Mouse (Mus musculus): ENCODE measurements around the gene Pikfyve. TPM values are rescaled to one million over a fixed set of nuclear protein-coding genes. Genes with fewer than 3 reads are reported as not detected.
"Not testable (repeated sequence)": the region's sequence is repeated elsewhere in the genome, so short reads cannot be mapped to it uniquely, and the experiment has no call there.

Pikfyve gene
- polyA plus RNA-seq, 1 experiment from 2014 or later: 24.2 TPM

GRCm38 (mm10) chr1:65227681-65228080, 41.2 kb downstream of the Pikfyve start:
- H3K4me3 ChIP-seq (ENCODE audit: low read depth, low read length): no peak overlapping the region
- no peaks in the 10 kb centered on the region for H3K27me3 ChIP-seq (ENCODE audit: control insufficient read depth, insufficient read depth, low read length)
- H3K9ac ChIP-seq (ENCODE audit: low read length): no peak overlapping the region
- ATAC-seq (replicated peaks; ENCODE audit: low FRiP score) (no peak), DNase-seq (ENCODE audit: low spot score) (no peak)
- H3K27ac ChIP-seq (ENCODE audit: low read depth, low read length): no peak overlapping the region
- H3K9me3 ChIP-seq (ENCODE audit: control insufficient read depth, low read length): no peaks in the 10 kb centered on the region
- H3K36me3 ChIP-seq (ENCODE audit: control insufficient read depth, insufficient read depth, low read length): peaks cover 4% of the 10 kb centered on the region; the same call in 1 of the 2 replicates
- WGBS: 94% methylated on average over 2 of the region's 2 CpGs
- H3K4me2 ChIP-seq (ENCODE audit: low read depth, low read length, severe bottlenecking): no peak overlapping the region
- no peaks in the 10 kb centered on the region for H3K4me1 ChIP-seq (replicated peaks; ENCODE audit: control insufficient read depth, insufficient read depth, low read length)

GRCm38 (mm10) chr1:65229768-65230167, 43.3 kb downstream of the Pikfyve start:
- H3K9ac ChIP-seq (ENCODE audit: low read length); ATAC-seq (replicated peaks; ENCODE audit: low FRiP score); H3K27ac ChIP-seq (ENCODE audit: low read depth, low read length); H3K4me3 ChIP-seq (ENCODE audit: low read depth, low read length); H3K4me2 ChIP-seq (ENCODE audit: low read depth, low read length, severe bottlenecking); H3K4me1 ChIP-seq (replicated peaks; ENCODE audit: control insufficient read depth, insufficient read depth, low read length); H3K36me3 ChIP-seq (ENCODE audit: control insufficient read depth, insufficient read depth, low read length); H3K27me3 ChIP-seq (ENCODE audit: control insufficient read depth, insufficient read depth, low read length); H3K9me3 ChIP-seq (ENCODE audit: control insufficient read depth, low read length); DNase-seq (ENCODE audit: low spot score): not testable (repeated sequence)
- 91% methylated on average over 3 of the region's 3 CpGs for WGBS

GRCm38 (mm10) chr1:65230566-65230965, 44.1 kb downstream of the Pikfyve start:
- Histone ChIP-seq H3K4me2 (ENCODE audit: low read depth, low read length, severe bottlenecking) (no peak overlapping the region), H3K4me1 (replicated peaks; ENCODE audit: control insufficient read depth, insufficient read depth, low read length) (no peaks in the 10 kb centered on the region), H3K9me3 (ENCODE audit: control insufficient read depth, low read length) (no peaks in the 10 kb centered on the region), H3K9ac (ENCODE audit: low read length) (no peak overlapping the region), H3K27ac (ENCODE audit: low read depth, low read length) (no peak overlapping the region), H3K4me3 (ENCODE audit: low read depth, low read length) (no peak overlapping the region), H3K36me3 (ENCODE audit: control insufficient read depth, insufficient read depth, low read length) (no peaks in the 10 kb centered on the region; the same call in 1 of the 2 replicates), H3K27me3 (ENCODE audit: control insufficient read depth, insufficient read depth, low read length) (no peaks in the 10 kb centered on the region)
- no peak for DNase-seq (ENCODE audit: low spot score)
- no peak for ATAC-seq (replicated peaks; ENCODE audit: low FRiP score)
- 95% methylated on average over 1 of the region's 1 CpGs for WGBS

GRCm38 (mm10) chr1:65237712-65238111, 51.2 kb downstream of the Pikfyve start:
- WGBS: 94% methylated on average over 3 of the region's 3 CpGs
- Histone ChIP-seq H3K4me2 (ENCODE audit: low read depth, low read length, severe bottlenecking) (no peak overlapping the region), H3K9me3 (ENCODE audit: control insufficient read depth, low read length) (no peaks in the 10 kb centered on the region), H3K36me3 (ENCODE audit: control insufficient read depth, insufficient read depth, low read length) (no peaks in the 10 kb centered on the region; the same call in 1 of the 2 replicates), H3K27ac (ENCODE audit: low read depth, low read length) (no peak overlapping the region), H3K9ac (ENCODE audit: low read length) (no peak overlapping the region), H3K4me3 (ENCODE audit: low read depth, low read length) (no peak overlapping the region), H3K27me3 (ENCODE audit: control insufficient read depth, insufficient read depth, low read length) (no peaks in the 10 kb centered on the region), H3K4me1 (replicated peaks; ENCODE audit: control insufficient read depth, insufficient read depth, low read length) (no peaks in the 10 kb centered on the region)
- no peak for DNase-seq (ENCODE audit: low spot score)
- ATAC-seq (replicated peaks; ENCODE audit: low FRiP score): no peak

- Histone ChIP-seq H3K9ac (ENCODE audit: low read length) (no peak overlapping the region), H3K4me3 (ENCODE audit: low read depth, low read length) (no peak overlapping the region), H3K36me3 (ENCODE audit: control insufficient read depth, insufficient read depth, low read length) (no peaks in the 10 kb centered on the region; the same call in 1 of the 2 replicates), H3K27me3 (ENCODE audit: control insufficient read depth, insufficient read depth, low read length) (no peaks in the 10 kb centered on the region), H3K9me3 (ENCODE audit: control insufficient read depth, low read length) (no peaks in the 10 kb centered on the region), H3K4me1 (replicated peaks; ENCODE audit: control insufficient read depth, insufficient read depth, low read length) (no peaks in the 10 kb centered on the region), H3K27ac (ENCODE audit: low read depth, low read length) (no peak overlapping the region), H3K4me2 (ENCODE audit: low read depth, low read length, severe bottlenecking) (no peak overlapping the region)
- ATAC-seq (replicated peaks; ENCODE audit: low FRiP score) (no peak), DNase-seq (ENCODE audit: low spot score) (no peak)
- WGBS: 90% methylated on average over 1 of the region's 1 CpGs
Measured at GRCm38 (mm10) chr1:65245637-65246036, 59.2 kb downstream of the Pikfyve start.

- Histone ChIP-seq H3K4me2 (ENCODE audit: low read depth, low read length, severe bottlenecking) (no peak overlapping the region), H3K4me3 (ENCODE audit: low read depth, low read length) (no peak overlapping the region), H3K9ac (ENCODE audit: low read length) (no peak overlapping the region), H3K27ac (ENCODE audit: low read depth, low read length) (no peak overlapping the region), H3K4me1 (replicated peaks; ENCODE audit: control insufficient read depth, insufficient read depth, low read length) (no peaks in the 10 kb centered on the region), H3K36me3 (ENCODE audit: control insufficient read depth, insufficient read depth, low read length) (peaks cover 2% of the 10 kb centered on the region; the same call in 1 of the 2 replicates), H3K27me3 (ENCODE audit: control insufficient read depth, insufficient read depth, low read length) (no peaks in the 10 kb centered on the region), H3K9me3 (ENCODE audit: control insufficient read depth, low read length) (no peaks in the 10 kb centered on the region)
- WGBS: 86% methylated on average over 3 of the region's 3 CpGs
- no peak for DNase-seq (ENCODE audit: low spot score)
- no peak for ATAC-seq (replicated peaks; ENCODE audit: low FRiP score)
Measured at GRCm38 (mm10) chr1:65280461-65280860, 94.0 kb downstream of the Pikfyve start.

GRCm38 (mm10) chr1:65281756-65282155, 95.3 kb downstream of the Pikfyve start, which contains the start of gene Pth2r:
Gene Pth2r, plus strand, starts transcription at chr1:65282056.
- H3K27ac ChIP-seq (ENCODE audit: low read depth, low read length): no peak within 1 kb of the TSS
- no peak within 1 kb of the TSS for H3K9ac ChIP-seq (ENCODE audit: low read length)
- H3K4me3 ChIP-seq (ENCODE audit: low read depth, low read length): no peak within 1 kb of the TSS
- H3K4me1 ChIP-seq (replicated peaks; ENCODE audit: control insufficient read depth, insufficient read depth, low read length): no peaks in the 10 kb centered on the region
- ATAC-seq (replicated peaks; ENCODE audit: low FRiP score) (no peak), DNase-seq (ENCODE audit: low spot score) (no peak)
- H3K9me3 ChIP-seq (ENCODE audit: control insufficient read depth, low read length): no peaks in the 10 kb centered on the region
- H3K27me3 ChIP-seq (ENCODE audit: control insufficient read depth, insufficient read depth, low read length): no peaks in the 10 kb centered on the region
- H3K36me3 ChIP-seq (ENCODE audit: control insufficient read depth, insufficient read depth, low read length): peaks cover 1% of the 10 kb centered on the region; the same call in 1 of the 2 replicates
- H3K4me2 ChIP-seq (ENCODE audit: low read depth, low read length, severe bottlenecking): no peak within 1 kb of the TSS
- WGBS: 78% methylated on average over 6 of the region's 6 CpGs

GRCm38 (mm10) chr1:65282766-65283165, 96.3 kb downstream of the Pikfyve start:
- no peak overlapping the region for H3K9ac ChIP-seq (ENCODE audit: low read length)
- DNase-seq (ENCODE audit: low spot score) (peak; percentile 58), ATAC-seq (replicated peaks; ENCODE audit: low FRiP score) (0 out of 2 replicates have a peak, but pooled peaks have one; percentile 30)
- no peaks in the 10 kb centered on the region for H3K36me3 ChIP-seq (ENCODE audit: control insufficient read depth, insufficient read depth, low read length)
- no peak overlapping the region for H3K27ac ChIP-seq (ENCODE audit: low read depth, low read length)
- no peaks in the 10 kb centered on the region for H3K27me3 ChIP-seq (ENCODE audit: control insufficient read depth, insufficient read depth, low read length)
- 9% methylated on average over 6 of the region's 6 CpGs for WGBS
- H3K9me3 ChIP-seq (ENCODE audit: control insufficient read depth, low read length): no peaks in the 10 kb centered on the region
- H3K4me3 ChIP-seq (ENCODE audit: low read depth, low read length): no peak overlapping the region
- H3K4me2 ChIP-seq (ENCODE audit: low read depth, low read length, severe bottlenecking): no peak overlapping the region
- H3K4me1 ChIP-seq (replicated peaks; ENCODE audit: control insufficient read depth, insufficient read depth, low read length): no peaks in the 10 kb centered on the region

GRCm38 (mm10) chr1:65308476-65308875, 122.0 kb downstream of the Pikfyve start:
- no peak for ATAC-seq (replicated peaks; ENCODE audit: low FRiP score)
- no peak overlapping the region for H3K27ac ChIP-seq (ENCODE audit: low read depth, low read length)
- no peaks in the 10 kb centered on the region for H3K36me3 ChIP-seq (ENCODE audit: control insufficient read depth, insufficient read depth, low read length)
- WGBS: 83% methylated on average over 3 of the region's 3 CpGs
- H3K9ac ChIP-seq (ENCODE audit: low read length): no peak overlapping the region
- no peak for DNase-seq (ENCODE audit: low spot score)
- H3K9me3 ChIP-seq (ENCODE audit: control insufficient read depth, low read length): no peaks in the 10 kb centered on the region
- no peak overlapping the region for H3K4me3 ChIP-seq (ENCODE audit: low read depth, low read length)
- no peak overlapping the region for H3K4me2 ChIP-seq (ENCODE audit: low read depth, low read length, severe bottlenecking)
- no peaks in the 10 kb centered on the region for H3K4me1 ChIP-seq (replicated peaks; ENCODE audit: control insufficient read depth, insufficient read depth, low read length)
- peaks cover 2% of the 10 kb centered on the region; the same call in 1 of the 2 replicates for H3K27me3 ChIP-seq (ENCODE audit: control insufficient read depth, insufficient read depth, low read length)
